Mouse (Mus musculus) spleen, adult 2 months (tissue): Measurements from ENCODE around the gene Rgs10.

Source experiments
- CTCF ChIP-seq: fragments of 200-500 bp; IDR thresholded peaks from 2 replicates; pipeline ENCODE4 v1.5.1; 2011; ENCODE audit warnings: mild to moderate bottlenecking, inconsistent platforms; ENCODE audit not compliant: insufficient read depth, insufficient read length, insufficient replicate concordance; ENCODE audit errors: extremely low read depth
- POLR2A ChIP-seq: fragments of 200-500 bp; IDR thresholded peaks from 2 replicates; pipeline ENCODE4 v1.6.1; 2011; ENCODE audit warnings: low read depth, low read length, inconsistent platforms

- TF ChIP-seq POLR2A = no peak
- no peak for TF ChIP-seq CTCF
Observed at GRCm38 (mm10) chr7:128439251-128439650, 20.7 kb upstream of the Rgs10 start.
